Mouse (Mus musculus) adrenal gland, postnatal 10 days (tissue): ENCODE measurements around the gene Hist1h2bn. TPM values are rescaled to one million over a fixed set of nuclear protein-coding genes. Genes with fewer than 3 reads are reported as not detected.
"Not testable (repeated sequence)": the region's sequence is repeated elsewhere in the genome, so short reads cannot be mapped to it uniquely, and the experiment has no call there.

ENCODE experiments used
- DNase-seq: peaks from one replicate; pipeline ENCODE4 v3.0.0; 2021; ENCODE audit warnings: mixed read lengths
- long read RNA-seq, 2 experiments: library from polyadenylated mRNA; stranded (forward); transcript quantifications; one replicate each; pipeline ENCODE4 v2.0.0; 2021
- total RNA-seq, 2 experiments: library from RNA; stranded (reverse); gene quantifications; 2 replicates each; pipeline ENCODE4 v1.2.3; 2021

The Hist1h2bn gene
- 100 to 1,000 TPM; 174 to 201 TPM for total RNA-seq
- long read RNA-seq, experiment 1, partial matches to known transcripts, result 0 of 1 reads
- long read RNA-seq, experiment 1, other reads (novel, unspliced or antisense), result 0 of 1 reads
- long read RNA-seq, experiment 2, result 0 reads

GRCm38 (mm10) chr13:21753524-21754285 is at the start of gene Hist1h2bn, which contains the start of gene Hist1h2ak:
Gene Hist1h2bn, plus strand, starts transcription at chr13:21754123.
Gene Hist1h2ak, minus strand, starts transcription at chr13:21753827.
- peak; percentile 80 for DNase-seq

GRCm38 (mm10) chr13:21706669-21707068 is 47.3 kb upstream of the Hist1h2bn start:
- DNase-seq, result no peak

- peak; percentile 91 for DNase-seq
These were observed 43.8 kb upstream of the Hist1h2bn start for GRCm38 (mm10) chr13:21710031-21710711.

GRCm38 (mm10) chr13:21710821-21711525 is 43.0 kb upstream of the Hist1h2bn start:
- DNase-seq, result peak; percentile 85

- no peak for DNase-seq
These were observed 42.2 kb upstream of the Hist1h2bn start for GRCm38 (mm10) chr13:21711698-21712097.

GRCm38 (mm10) chr13:21714725-21715124 is 39.2 kb upstream of the Hist1h2bn start:
- peak; percentile 71 for DNase-seq

- DNase-seq, result peak; percentile 21
These were observed 38.6 kb upstream of the Hist1h2bn start for GRCm38 (mm10) chr13:21715131-21715863.

GRCm38 (mm10) chr13:21715864-21716539 is 37.9 kb upstream of the Hist1h2bn start, which contains the start of the genes Hist1h2bl and Hist1h2ai:
Gene Hist1h2bl, minus strand, starts transcription at chr13:21716143.
Gene Hist1h2ai, plus strand, starts transcription at chr13:21716422.
- DNase-seq, result peak; percentile 83

GRCm38 (mm10) chr13:21716540-21717391 is 37.2 kb upstream of the Hist1h2bn start:
- DNase-seq, result peak; percentile 10

- DNase-seq, result peak; percentile 89
These were observed 36.2 kb upstream of the Hist1h2bn start, which contains the start of gene Hist1h3h for GRCm38 (mm10) chr13:21717397-21718357. Gene Hist1h3h, plus strand, starts transcription at chr13:21717659.

GRCm38 (mm10) chr13:21718381-21719080 is 35.4 kb upstream of the Hist1h2bn start:
- DNase-seq, result no peak

GRCm38 (mm10) chr13:21721107-21721756 is 32.7 kb upstream of the Hist1h2bn start:
- DNase-seq, result not testable (repeated sequence)

- peak; percentile 65 for DNase-seq
These were observed 32.1 kb upstream of the Hist1h2bn start, which contains the start of gene Hist1h2bm for GRCm38 (mm10) chr13:21721757-21722372. Gene Hist1h2bm, plus strand, starts transcription at chr13:21722044.

- no peak for DNase-seq
These were observed 31.5 kb upstream of the Hist1h2bn start for GRCm38 (mm10) chr13:21722373-21722925.

- DNase-seq, result no peak
These were observed 30.7 kb upstream of the Hist1h2bn start for GRCm38 (mm10) chr13:21722993-21723836.
